Mouse (Mus musculus) testis, postnatal 10 days (tissue): ENCODE results near the gene Phf24.

Experiments
- DNase-seq: peaks from one replicate; pipeline ENCODE4 v3.0.0; 2021; ENCODE audit warnings: low spot score

Phf24 gene

GRCm38 (mm10) chr4:42916617-42917401, at the start of gene Phf24:
Gene Phf24, plus strand, starts transcription at chr4:42916660.
- DNase-seq = peak; percentile 54

- no peak for DNase-seq
These were observed 49.1 kb upstream of the Phf24 start for GRCm38 (mm10) chr4:42867390-42867789.

- DNase-seq = no peak
These were observed 48.3 kb upstream of the Phf24 start for GRCm38 (mm10) chr4:42868193-42868592.

GRCm38 (mm10) chr4:42870748-42871147, 45.7 kb upstream of the Phf24 start:
- peak; percentile 19 for DNase-seq

GRCm38 (mm10) chr4:42872151-42872550, 44.3 kb upstream of the Phf24 start:
- DNase-seq = peak; percentile 10

GRCm38 (mm10) chr4:42872746-42873435, 43.6 kb upstream of the Phf24 start:
- DNase-seq = peak; percentile 35

GRCm38 (mm10) chr4:42874134-42874533, 42.3 kb upstream of the Phf24 start, which contains the start of gene Fam205c:
Gene Fam205c, minus strand, starts transcription at chr4:42874234.
- peak; percentile 30 for DNase-seq

- peak; percentile 53 for DNase-seq
These were observed 39.7 kb upstream of the Phf24 start for GRCm38 (mm10) chr4:42876586-42877291.

- DNase-seq = peak; percentile 5
These were observed 38.8 kb upstream of the Phf24 start for GRCm38 (mm10) chr4:42877657-42878056.

GRCm38 (mm10) chr4:42879829-42880676, 36.4 kb upstream of the Phf24 start:
- no peak for DNase-seq

GRCm38 (mm10) chr4:42880677-42880948, 35.8 kb upstream of the Phf24 start:
- DNase-seq = no peak

- peak; percentile 21 for DNase-seq
These were observed 29.5 kb upstream of the Phf24 start for GRCm38 (mm10) chr4:42886926-42887325.

GRCm38 (mm10) chr4:42888806-42889205, 27.7 kb upstream of the Phf24 start:
- peak; percentile 29 for DNase-seq

GRCm38 (mm10) chr4:42891176-42891575, 25.3 kb upstream of the Phf24 start:
- peak; percentile 21 for DNase-seq

- DNase-seq = no peak
These were observed 21.3 kb upstream of the Phf24 start for GRCm38 (mm10) chr4:42895118-42895517.

- DNase-seq = no peak
These were observed 17.5 kb upstream of the Phf24 start for GRCm38 (mm10) chr4:42898914-42899313.

- peak; percentile 38 for DNase-seq
These were observed 15.6 kb upstream of the Phf24 start for GRCm38 (mm10) chr4:42900878-42901277.

- peak; percentile 65 for DNase-seq
These were observed 14.3 kb upstream of the Phf24 start for GRCm38 (mm10) chr4:42902174-42902573.

GRCm38 (mm10) chr4:42902730-42903129, 13.7 kb upstream of the Phf24 start:
- peak; percentile 25 for DNase-seq

- no peak for DNase-seq
These were observed 12.5 kb upstream of the Phf24 start for GRCm38 (mm10) chr4:42903942-42904341.

GRCm38 (mm10) chr4:42904523-42904922, 11.9 kb upstream of the Phf24 start:
- DNase-seq = peak; percentile 15

- peak; percentile 11 for DNase-seq
These were observed 11.5 kb upstream of the Phf24 start for GRCm38 (mm10) chr4:42904966-42905365.
